Mouse (Mus musculus) liver, embryonic 12.5 days (tissue): ENCODE measurements around the gene Dab2ip. TPM values are rescaled to one million over a fixed set of nuclear protein-coding genes. Genes with fewer than 3 reads are reported as not detected.

ENCODE experiments used
- ATAC-seq: fragments of 200-750 bp; cut with Nextera tagmentation; 2 replicates; pipeline ENCODE4 v1.8.0; 2017; ENCODE audit warnings: moderate number of reproducible peaks, mild to moderate bottlenecking, moderate library complexity
- H3K27ac ChIP-seq: fragments of 300-500 bp; sonication (generic); 2 replicates; pipeline ENCODE4 v1.5.1; 2016; ENCODE audit warnings: mild to moderate bottlenecking
- H3K27me3 ChIP-seq: fragments of 300-500 bp; sonication (generic); replicated peaks from 2 replicates; pipeline ENCODE4 v1.6.1; 2016; ENCODE audit warnings: mild to moderate bottlenecking, moderate library complexity
- H3K36me3 ChIP-seq: fragments of 300-500 bp; sonication (generic); 2 replicates; pipeline ENCODE4 v1.6.1; 2016; ENCODE audit warnings: mild to moderate bottlenecking, moderate library complexity
- H3K4me1 ChIP-seq: fragments of 300-500 bp; sonication (generic); 2 replicates; pipeline ENCODE4 v1.6.1; 2016
- H3K4me2 ChIP-seq: fragments of 300-500 bp; sonication (generic); 2 replicates; pipeline ENCODE4 v1.6.1; 2016; ENCODE audit warnings: mild to moderate bottlenecking, moderate library complexity
- H3K4me3 ChIP-seq: fragments of 300-500 bp; sonication (generic); 2 replicates; pipeline ENCODE4 v1.5.1; 2016; ENCODE audit warnings: mild to moderate bottlenecking, moderate library complexity
- H3K9ac ChIP-seq: fragments of 300-500 bp; sonication (generic); 2 replicates; pipeline ENCODE4 v1.6.1; 2016; ENCODE audit warnings: mild to moderate bottlenecking, moderate library complexity
- H3K9me3 ChIP-seq: fragments of 300-500 bp; sonication (generic); replicated peaks from 2 replicates; pipeline ENCODE4 v1.6.1; 2016; ENCODE audit warnings: mild to moderate bottlenecking, moderate library complexity
- WGBS: fragments of 180-500 bp; shearing (Covaris S2); methylation state at CpG from one replicate; pipeline ENCODE4 v1.1.7; 2016; ENCODE audit not compliant: insufficient replicate concordance; 5-methylcytosine and 5-hydroxymethylcytosine counted together
- polyA plus RNA-seq: library from polyadenylated mRNA; unstranded; fragments of >200 nt; fragmentation: Nextera tagmentation; extraction: Ambion mirVana; gene quantifications from 2 replicates; pipeline ENCODE4 v1.2.1, GENCODE M21; 2016

The Dab2ip gene
- polyA plus RNA-seq, 1 experiment from 2014 or later, result 8.6 TPM

GRCm38 (mm10) chr2:35696193-35696541 lies 138.1 kb downstream of the Dab2ip start:
- Histone ChIP-seq H3K4me1 (peaks cover 58% of the 10 kb centered on the region), H3K9ac (no peak overlapping the region), H3K36me3 (no peaks in the 10 kb centered on the region), H3K4me2 (no peak overlapping the region), H3K27ac (peak overlapping the region; percentile 29; the same call in 1 of the 2 replicates), H3K9me3 (no peaks in the 10 kb centered on the region), H3K4me3 (no peak overlapping the region), H3K27me3 (no peaks in the 10 kb centered on the region)
- WGBS, result 61% methylated on average over 7 of the region's 7 CpGs
- no peak for ATAC-seq

- Histone ChIP-seq H3K9ac (no peak overlapping the region), H3K4me1 (peaks cover 52% of the 10 kb centered on the region), H3K4me3 (no peak overlapping the region; the same call in 1 of the 2 replicates), H3K36me3 (no peaks in the 10 kb centered on the region), H3K27me3 (no peaks in the 10 kb centered on the region), H3K9me3 (no peaks in the 10 kb centered on the region), H3K27ac (peak overlapping the region; percentile 61), H3K4me2 (peak overlapping the region; percentile 39)
- WGBS, result 52% methylated on average over 3 of the region's 3 CpGs
- ATAC-seq, result peak; percentile 46
Measured at GRCm38 (mm10) chr2:35696542-35697391, 138.7 kb downstream of the Dab2ip start.

- ATAC-seq, result no peak
- 69% methylated on average over 3 of the region's 3 CpGs for WGBS
- peaks cover 42% of the 10 kb centered on the region for H3K4me1 ChIP-seq
- no peaks in the 10 kb centered on the region for H3K27me3 ChIP-seq
- no peaks in the 10 kb centered on the region for H3K36me3 ChIP-seq
- H3K4me3 ChIP-seq, result no peak overlapping the region
- H3K4me2 ChIP-seq, result no peak overlapping the region
- H3K27ac ChIP-seq, result no peak overlapping the region
- H3K9me3 ChIP-seq, result no peaks in the 10 kb centered on the region
- no peak overlapping the region for H3K9ac ChIP-seq
Measured at GRCm38 (mm10) chr2:35697768-35698167, 139.7 kb downstream of the Dab2ip start.

- no peak overlapping the region for H3K4me3 ChIP-seq
- no peaks in the 10 kb centered on the region for H3K27me3 ChIP-seq
- no peak overlapping the region for H3K27ac ChIP-seq
- H3K9ac ChIP-seq, result no peak overlapping the region
- H3K36me3 ChIP-seq, result peaks cover 8% of the 10 kb centered on the region; the same call in 1 of the 2 replicates
- 0 out of 2 replicates have a peak, but pooled peaks cover 4% of the 10 kb centered on the region for H3K9me3 ChIP-seq
- no peak for ATAC-seq
- H3K4me1 ChIP-seq, result peaks cover 19% of the 10 kb centered on the region
- H3K4me2 ChIP-seq, result no peak overlapping the region
- WGBS, result 80% methylated on average over 2 of the region's 2 CpGs
Measured at GRCm38 (mm10) chr2:35700966-35701365, 142.9 kb downstream of the Dab2ip start.

- ATAC-seq, result no peak
- no peak overlapping the region for H3K27ac ChIP-seq
- no peaks in the 10 kb centered on the region for H3K27me3 ChIP-seq
- peaks cover 8% of the 10 kb centered on the region for H3K4me1 ChIP-seq
- 77% methylated on average over 7 of the region's 7 CpGs for WGBS
- no peak overlapping the region for H3K4me3 ChIP-seq
- H3K9me3 ChIP-seq, result 0 out of 2 replicates have a peak, but pooled peaks cover 4% of the 10 kb centered on the region
- no peak overlapping the region for H3K4me2 ChIP-seq
- peaks cover 8% of the 10 kb centered on the region; the same call in 1 of the 2 replicates for H3K36me3 ChIP-seq
- no peak overlapping the region for H3K9ac ChIP-seq
Measured at GRCm38 (mm10) chr2:35702001-35702400, 143.9 kb downstream of the Dab2ip start.

GRCm38 (mm10) chr2:35702608-35703007 lies 144.5 kb downstream of the Dab2ip start:
- no peak overlapping the region for H3K9ac ChIP-seq
- WGBS, result 79% methylated on average over 6 of the region's 6 CpGs
- H3K4me2 ChIP-seq, result no peak overlapping the region
- H3K4me3 ChIP-seq, result no peak overlapping the region
- no peak overlapping the region for H3K27ac ChIP-seq
- H3K36me3 ChIP-seq, result peaks cover 8% of the 10 kb centered on the region; the same call in 1 of the 2 replicates
- H3K9me3 ChIP-seq, result 0 out of 2 replicates have a peak, but pooled peaks cover 4% of the 10 kb centered on the region
- no peak for ATAC-seq
- H3K27me3 ChIP-seq, result no peaks in the 10 kb centered on the region
- H3K4me1 ChIP-seq, result peaks cover 3% of the 10 kb centered on the region; the same call in 1 of the 2 replicates

GRCm38 (mm10) chr2:35703241-35703640 lies 145.2 kb downstream of the Dab2ip start:
- no peak overlapping the region for H3K27ac ChIP-seq
- 86% methylated on average over 3 of the region's 3 CpGs for WGBS
- H3K36me3 ChIP-seq, result peaks cover 8% of the 10 kb centered on the region; the same call in 1 of the 2 replicates

GRCm38 (mm10) chr2:35712611-35713010 lies 154.5 kb downstream of the Dab2ip start:
- Histone ChIP-seq H3K27ac (no peak overlapping the region), H3K36me3 (peaks cover 63% of the 10 kb centered on the region), H3K4me3 (no peak overlapping the region), H3K9me3 (no peaks in the 10 kb centered on the region), H3K9ac (no peak overlapping the region), H3K4me2 (no peak overlapping the region), H3K27me3 (no peaks in the 10 kb centered on the region), H3K4me1 (peaks cover 15% of the 10 kb centered on the region; the same call in 1 of the 2 replicates)
- WGBS, result 77% methylated on average over 5 of the region's 5 CpGs
- no peak for ATAC-seq

More at GRCm38 (mm10) chr2:35703241-35703640, 145.2 kb downstream of the Dab2ip start:
- no peaks in the 10 kb centered on the region for H3K27me3 ChIP-seq
- no peaks in the 10 kb centered on the region for H3K4me1 ChIP-seq
- no peak overlapping the region for H3K4me2 ChIP-seq
- no peak overlapping the region for H3K9ac ChIP-seq
- no peak for ATAC-seq
- no peak overlapping the region for H3K4me3 ChIP-seq
- H3K9me3 ChIP-seq, result 0 out of 2 replicates have a peak, but pooled peaks cover 4% of the 10 kb centered on the region

- WGBS, result 78% methylated on average over 7 of the region's 7 CpGs
- Histone ChIP-seq H3K27ac (no peak overlapping the region), H3K9ac (no peak overlapping the region), H3K4me3 (no peak overlapping the region), H3K36me3 (peaks cover 70% of the 10 kb centered on the region), H3K27me3 (no peaks in the 10 kb centered on the region), H3K4me2 (no peak overlapping the region), H3K9me3 (no peaks in the 10 kb centered on the region), H3K4me1 (peaks cover 15% of the 10 kb centered on the region; the same call in 1 of the 2 replicates)
- ATAC-seq, result no peak
Measured at GRCm38 (mm10) chr2:35713460-35713859, 155.4 kb downstream of the Dab2ip start.

GRCm38 (mm10) chr2:35714742-35715167 lies 156.7 kb downstream of the Dab2ip start:
- Histone ChIP-seq H3K4me3 (no peak overlapping the region), H3K4me1 (peaks cover 15% of the 10 kb centered on the region; the same call in 1 of the 2 replicates), H3K9ac (no peak overlapping the region), H3K27ac (no peak overlapping the region), H3K27me3 (no peaks in the 10 kb centered on the region), H3K4me2 (no peak overlapping the region), H3K9me3 (no peaks in the 10 kb centered on the region), H3K36me3 (peaks cover 70% of the 10 kb centered on the region)
- WGBS, result 63% methylated on average over 8 of the region's 8 CpGs
- no peak for ATAC-seq

GRCm38 (mm10) chr2:35715485-35715884 lies 157.4 kb downstream of the Dab2ip start:
- H3K4me1 ChIP-seq, result peaks cover 15% of the 10 kb centered on the region; the same call in 1 of the 2 replicates
- ATAC-seq, result no peak
- 70% methylated on average over 3 of the region's 3 CpGs for WGBS

GRCm38 (mm10) chr2:35716175-35716574 lies 158.1 kb downstream of the Dab2ip start:
- Histone ChIP-seq H3K9ac (no peak overlapping the region), H3K27me3 (no peaks in the 10 kb centered on the region), H3K36me3 (peaks cover 70% of the 10 kb centered on the region), H3K4me3 (no peak overlapping the region), H3K9me3 (no peaks in the 10 kb centered on the region), H3K4me2 (no peak overlapping the region), H3K27ac (no peak overlapping the region), H3K4me1 (peaks cover 15% of the 10 kb centered on the region; the same call in 1 of the 2 replicates)
- no peak for ATAC-seq
- 28% methylated on average over 1 of the region's 1 CpGs for WGBS

More at GRCm38 (mm10) chr2:35715485-35715884, 157.4 kb downstream of the Dab2ip start:
- Histone ChIP-seq H3K9me3 (no peaks in the 10 kb centered on the region), H3K36me3 (peaks cover 70% of the 10 kb centered on the region), H3K4me3 (no peak overlapping the region), H3K4me2 (no peak overlapping the region), H3K9ac (no peak overlapping the region), H3K27me3 (no peaks in the 10 kb centered on the region), H3K27ac (no peak overlapping the region)
